Mouse (Mus musculus) kidney, adult 2 months (tissue): ENCODE results near the gene Otud7a. TPM values are rescaled to one million over a fixed set of nuclear protein-coding genes. Genes with fewer than 3 reads are reported as not detected.

Source experiments
- DNase-seq: peaks from one replicate; pipeline ENCODE4 v3.0.0; 2021
- H3K27ac ChIP-seq: fragments of 200-500 bp; 2 replicates; pipeline ENCODE4 v1.5.1; 2012; ENCODE audit warnings: low read depth, low read length, control low read depth, inconsistent platforms; ENCODE audit not compliant: insufficient read depth
- H3K27me3 ChIP-seq: fragments of 200-500 bp; replicated peaks from 2 replicates; pipeline ENCODE4 v1.6.1; 2012; ENCODE audit warnings: mild to moderate bottlenecking, moderate library complexity, low read length, inconsistent platforms; ENCODE audit not compliant: control insufficient read depth, insufficient read depth
- H3K36me3 ChIP-seq: fragments of 200-500 bp; 2 replicates; pipeline ENCODE4 v1.6.1; 2012; ENCODE audit warnings: mild to moderate bottlenecking, moderate library complexity, low read length, inconsistent platforms; ENCODE audit not compliant: control insufficient read depth, insufficient read depth
- H3K4me1 ChIP-seq: fragments of 200-500 bp; 2 replicates; pipeline ENCODE4 v1.6.1; 2011; ENCODE audit warnings: low read length; ENCODE audit not compliant: control insufficient read depth, insufficient read depth
- H3K4me3 ChIP-seq: fragments of 200-500 bp; 2 replicates; pipeline ENCODE4 v1.5.1; 2011; ENCODE audit warnings: mild to moderate bottlenecking, low read depth, low read length, control low read depth; ENCODE audit not compliant: insufficient read depth
- CTCF ChIP-seq: fragments of 200-500 bp; conservative IDR thresholded peaks from 2 replicates; pipeline ENCODE4 v1.5.1; 2011; ENCODE audit warnings: low read depth, mild to moderate bottlenecking, control low read depth, low read length, moderate library complexity, mixed read lengths; ENCODE audit not compliant: insufficient read depth, insufficient read length
- POLR2A ChIP-seq: fragments of 200-500 bp; IDR thresholded peaks from one replicate; pipeline ENCODE4 v1.6.1; 2011; ENCODE audit warnings: low read depth, low read length, control low read depth
- WGBS: fragments of 180-500 bp; shearing (Covaris S2); methylation state at CpG from one replicate; pipeline ENCODE4 v1.1.7; 2018; 5-methylcytosine and 5-hydroxymethylcytosine counted together
- polyA plus RNA-seq: library from polyadenylated mRNA; depleted of rRNA; stranded (reverse); fragments of >200 nt; gene quantifications from 2 replicates; pipeline ENCODE4 v1.2.3, GENCODE M21; 2012

Otud7a gene
- polyA plus RNA-seq, 1 experiment = 0.08 TPM

DNA sequence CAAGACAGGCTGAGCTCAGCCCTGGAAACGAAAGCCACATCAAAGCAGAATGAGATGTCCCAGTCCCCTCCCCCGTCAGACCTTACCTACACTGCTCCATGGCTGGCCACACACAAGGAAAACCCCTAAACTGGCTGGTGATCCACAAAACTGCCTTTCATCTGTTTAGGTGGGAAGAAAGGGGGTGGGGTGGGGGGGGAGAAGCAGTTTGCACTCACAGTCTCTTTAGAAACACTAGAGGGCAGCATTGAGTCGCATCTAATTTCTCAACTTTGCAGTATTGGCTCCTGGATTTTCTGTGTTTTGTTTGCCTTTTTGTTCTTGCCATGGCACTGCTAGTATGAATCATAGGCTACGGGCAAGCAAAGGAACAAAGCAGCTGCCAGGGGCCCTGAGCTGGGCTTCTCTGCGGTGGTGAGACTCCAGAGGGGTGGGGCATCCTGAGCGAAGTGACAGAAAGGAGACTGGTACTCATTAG lies 308.8 kb downstream of the Otud7a start:
- Histone ChIP-seq H3K4me3 (no peak overlapping the region), H3K36me3 (no peaks in the 10 kb centered on the region), H3K27ac (no peak overlapping the region), H3K4me1 (no peaks in the 10 kb centered on the region), H3K27me3 (no peaks in the 10 kb centered on the region)
- DNase-seq = peak; percentile 60
- 15% methylated on average over 6 of the region's 6 CpGs for WGBS
- no peak for TF ChIP-seq POLR2A
- peak; percentile 41 for TF ChIP-seq CTCF

DNA sequence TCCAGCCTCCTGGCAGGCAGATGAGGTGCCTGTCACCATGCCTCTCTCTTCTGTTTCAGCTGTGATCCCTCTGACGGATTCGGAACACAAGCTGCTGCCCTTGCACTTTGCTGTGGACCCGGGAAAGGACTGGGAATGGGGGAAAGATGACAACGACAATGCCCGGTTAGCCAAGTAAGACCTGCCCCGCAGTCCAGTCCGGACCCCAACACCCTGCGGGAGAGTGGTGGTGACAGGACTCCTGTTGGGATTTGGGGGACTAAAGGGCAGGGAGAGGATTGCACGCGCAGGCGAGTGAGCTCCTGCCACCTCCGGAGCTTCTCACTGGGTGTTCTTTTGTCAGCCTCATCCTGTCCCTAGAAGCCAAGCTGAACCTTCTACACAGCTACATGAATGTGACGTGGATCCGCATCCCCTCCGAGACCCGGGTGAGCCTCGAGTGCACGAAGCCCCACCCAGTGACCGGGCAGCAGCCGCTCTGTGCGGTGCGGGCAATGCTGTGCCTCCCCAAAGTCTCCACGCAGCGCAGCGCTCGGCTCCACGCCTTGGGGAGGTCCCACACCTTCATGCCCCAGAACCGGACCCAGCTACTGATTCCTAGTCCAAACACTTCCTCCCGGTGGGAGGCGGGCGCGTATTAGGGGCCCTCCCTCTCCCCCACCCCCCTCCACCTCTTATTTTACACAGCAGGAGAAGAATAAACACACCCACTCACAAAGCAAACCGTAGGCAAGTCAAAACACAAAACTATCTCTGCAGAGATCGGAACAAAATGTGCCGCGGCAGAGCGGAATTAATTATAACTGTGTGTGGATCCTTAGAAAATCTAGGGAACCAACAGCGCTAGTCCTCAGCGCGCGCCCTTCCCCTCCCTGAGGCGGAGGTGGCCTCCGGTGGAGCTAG lies 310.3 kb downstream of the Otud7a start:
- 4% methylated on average over 43 of the region's 43 CpGs for WGBS
- DNase-seq = peak; percentile 18
- H3K27me3 ChIP-seq = 0 out of 2 replicates have a peak, but pooled peaks cover 2% of the 10 kb centered on the region
- H3K27ac ChIP-seq = 0 out of 2 replicates have a peak overlapping the region, but pooled peaks have one; percentile 12
- no peak for TF ChIP-seq CTCF
- no peak for TF ChIP-seq POLR2A
- no peaks in the 10 kb centered on the region for H3K4me1 ChIP-seq
- H3K36me3 ChIP-seq = no peaks in the 10 kb centered on the region
- peak overlapping the region; percentile 24 for H3K4me3 ChIP-seq

DNA sequence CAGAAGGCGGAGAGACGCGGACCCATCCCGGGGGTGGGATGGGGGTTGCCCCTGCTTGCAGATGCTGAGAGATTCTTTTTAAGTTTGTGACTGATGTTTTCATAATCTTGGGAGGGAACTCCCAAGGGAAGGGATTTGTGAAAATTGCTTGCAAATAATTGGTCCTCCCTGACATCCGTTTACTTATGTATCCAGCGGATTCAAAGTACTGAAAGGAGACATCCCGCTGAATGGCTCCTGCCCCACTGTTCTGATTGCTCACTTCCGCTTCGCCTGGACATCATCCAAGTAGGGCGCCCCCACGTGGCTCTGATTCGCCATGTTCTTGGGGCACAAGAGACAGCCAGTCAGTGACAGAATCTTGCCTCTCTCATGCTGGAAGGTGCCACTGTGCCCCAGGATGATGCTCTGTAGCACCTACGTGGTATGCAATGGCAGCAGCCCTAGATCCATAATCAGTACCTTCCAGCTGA lies 311.0 kb downstream of the Otud7a start:
- DNase-seq = peak; percentile 88
- Histone ChIP-seq H3K4me3 (peak overlapping the region; percentile 24), H3K36me3 (no peaks in the 10 kb centered on the region), H3K27ac (0 out of 2 replicates have a peak overlapping the region, but pooled peaks have one; percentile 12), H3K4me1 (no peaks in the 10 kb centered on the region), H3K27me3 (0 out of 2 replicates have a peak, but pooled peaks cover 2% of the 10 kb centered on the region)
- peak; percentile 70 for TF ChIP-seq CTCF
- no peak for TF ChIP-seq POLR2A
- WGBS = 2% methylated on average over 13 of the region's 13 CpGs

- 10% methylated on average over 25 of the region's 25 CpGs for WGBS
Measured at GRCm38 (mm10) chr7:63757136-63757677, 312.7 kb downstream of the Otud7a start.

DNA sequence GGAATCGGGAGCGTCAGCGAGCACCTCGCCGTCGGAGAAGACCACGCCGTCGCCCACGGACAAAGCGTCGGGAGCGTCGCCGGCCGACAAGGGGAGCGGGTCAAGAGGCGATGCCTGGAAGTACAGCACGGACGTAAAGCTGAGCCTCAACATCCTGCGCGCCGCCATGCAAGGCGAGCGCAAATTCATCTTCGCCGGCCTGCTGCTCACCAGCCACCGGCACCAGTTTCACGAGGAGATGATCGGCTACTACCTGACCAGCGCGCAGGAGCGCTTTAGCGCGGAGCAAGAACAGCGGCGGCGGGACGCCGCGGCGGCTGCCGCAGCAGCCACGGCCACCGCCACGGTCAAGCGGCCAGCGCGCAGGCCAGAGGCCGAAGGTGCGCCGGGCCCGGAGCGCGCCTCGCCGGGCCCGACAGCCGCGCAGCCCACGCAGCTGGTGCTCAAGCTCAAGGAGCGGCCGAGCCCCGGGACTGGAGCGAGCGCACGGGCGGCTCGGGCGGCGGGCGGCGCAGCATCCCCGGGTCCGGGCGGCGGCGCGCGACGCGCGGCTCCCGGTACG lies 313.2 kb downstream of the Otud7a start:
- Histone ChIP-seq H3K27ac (no peak overlapping the region), H3K4me1 (no peaks in the 10 kb centered on the region), H3K4me3 (peak overlapping the region; percentile 6; the same call in 1 of the 2 replicates), H3K36me3 (no peaks in the 10 kb centered on the region), H3K27me3 (0 out of 2 replicates have a peak, but pooled peaks cover 2% of the 10 kb centered on the region)
- 5% methylated on average over 85 of the region's 85 CpGs for WGBS
- no peak for TF ChIP-seq POLR2A
- no peak for TF ChIP-seq CTCF
- no peak for DNase-seq

More at GRCm38 (mm10) chr7:63757136-63757677, 312.7 kb downstream of the Otud7a start:
- H3K27ac ChIP-seq = no peak overlapping the region
- H3K4me1 ChIP-seq = no peaks in the 10 kb centered on the region
- no peak for TF ChIP-seq POLR2A
- TF ChIP-seq CTCF = no peak
- H3K36me3 ChIP-seq = no peaks in the 10 kb centered on the region
- H3K27me3 ChIP-seq = 0 out of 2 replicates have a peak, but pooled peaks cover 2% of the 10 kb centered on the region
- H3K4me3 ChIP-seq = 0 out of 2 replicates have a peak overlapping the region, but pooled peaks have one; percentile 6
- DNase-seq = no peak

DNA sequence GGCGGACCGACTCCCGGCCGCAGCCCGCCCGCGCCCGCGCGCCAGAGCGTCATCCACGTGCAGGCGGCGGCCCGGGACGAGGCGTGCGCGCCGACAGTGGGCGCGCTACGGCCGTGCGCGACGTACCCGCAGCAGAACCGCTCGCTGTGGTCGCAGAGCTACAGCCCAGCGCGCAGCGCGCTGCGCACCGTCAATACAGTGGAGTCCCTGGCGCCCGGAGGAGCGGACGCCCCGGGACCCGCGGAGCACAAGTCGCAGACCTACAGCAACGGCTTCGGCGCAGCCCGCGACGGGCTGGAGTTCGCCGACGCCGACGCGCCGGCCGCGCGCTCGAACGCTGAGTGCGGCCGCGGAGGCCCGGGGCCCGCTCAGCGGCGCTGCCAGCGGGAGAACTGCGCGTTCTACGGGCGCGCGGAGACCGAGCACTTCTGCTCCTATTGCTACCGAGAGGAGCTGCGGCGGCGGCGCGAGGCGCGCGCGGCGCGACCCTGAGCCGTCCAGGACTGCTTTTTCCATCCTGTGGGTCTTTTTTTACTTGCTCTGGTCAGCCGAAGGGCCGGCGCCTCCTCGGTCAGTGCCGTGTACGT lies 313.8 kb downstream of the Otud7a start:
- 0 out of 2 replicates have a peak, but pooled peaks cover 2% of the 10 kb centered on the region for H3K27me3 ChIP-seq
- DNase-seq = no peak
- WGBS = 2% methylated on average over 97 of the region's 97 CpGs

DNA sequence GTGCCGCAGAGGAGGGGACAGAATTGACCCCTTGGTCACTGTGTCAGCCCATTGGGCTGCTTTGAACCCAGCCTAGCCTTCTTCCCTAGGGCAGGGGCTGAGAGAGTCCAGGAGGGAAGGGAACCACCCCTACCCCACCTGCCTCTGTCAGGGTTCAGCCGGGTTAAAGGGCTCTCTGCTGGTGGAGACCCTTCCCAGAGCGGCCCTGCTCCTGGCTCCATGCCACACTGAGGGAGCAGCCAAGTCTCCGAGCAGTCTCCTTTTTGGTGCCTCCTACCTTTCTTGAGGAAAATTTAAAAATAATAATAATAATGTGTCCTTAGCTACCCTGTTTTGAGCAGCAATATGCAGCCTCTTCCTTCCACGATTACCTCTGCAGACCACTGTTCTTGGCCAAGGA lies 315.1 kb downstream of the Otud7a start:
- no peaks in the 10 kb centered on the region for H3K4me1 ChIP-seq
- H3K27ac ChIP-seq = no peak overlapping the region
- DNase-seq = no peak
- H3K36me3 ChIP-seq = no peaks in the 10 kb centered on the region
- H3K4me3 ChIP-seq = no peak overlapping the region
- TF ChIP-seq POLR2A (no peak), CTCF (no peak)
- WGBS = 24% methylated on average over 5 of the region's 5 CpGs
- 0 out of 2 replicates have a peak, but pooled peaks cover 2% of the 10 kb centered on the region for H3K27me3 ChIP-seq

More for the DNA sequence above, 313.8 kb downstream of the Otud7a start:
- no peak overlapping the region for H3K4me3 ChIP-seq
- H3K36me3 ChIP-seq = no peaks in the 10 kb centered on the region
- H3K4me1 ChIP-seq = no peaks in the 10 kb centered on the region
- no peak for TF ChIP-seq CTCF
- no peak overlapping the region for H3K27ac ChIP-seq
